Mouse (Mus musculus): ENCODE measurements around the gene Npr2.

- TF ChIP-seq CTCF (IDR thresholded peaks at IDR 0.05; ENCODE audit: control insufficient read depth, insufficient read depth, insufficient replicate concordance, low read depth, low read length): no peak
- no peak for TF ChIP-seq POLR2A (IDR thresholded peaks at IDR 0.05; ENCODE audit: control insufficient read depth, low read depth, low read length)
Observed at GRCm38 (mm10) chr4:43604099-43604498, 27.6 kb upstream of the Npr2 start.
